Mouse (Mus musculus): ENCODE measurements around the gene Ppp1r14d. TPM values are rescaled to one million over a fixed set of nuclear protein-coding genes. Genes with fewer than 3 reads are reported as not detected.

Ppp1r14d gene
- total RNA-seq, 2 experiments from 2014 or later, result not detected

DNA sequence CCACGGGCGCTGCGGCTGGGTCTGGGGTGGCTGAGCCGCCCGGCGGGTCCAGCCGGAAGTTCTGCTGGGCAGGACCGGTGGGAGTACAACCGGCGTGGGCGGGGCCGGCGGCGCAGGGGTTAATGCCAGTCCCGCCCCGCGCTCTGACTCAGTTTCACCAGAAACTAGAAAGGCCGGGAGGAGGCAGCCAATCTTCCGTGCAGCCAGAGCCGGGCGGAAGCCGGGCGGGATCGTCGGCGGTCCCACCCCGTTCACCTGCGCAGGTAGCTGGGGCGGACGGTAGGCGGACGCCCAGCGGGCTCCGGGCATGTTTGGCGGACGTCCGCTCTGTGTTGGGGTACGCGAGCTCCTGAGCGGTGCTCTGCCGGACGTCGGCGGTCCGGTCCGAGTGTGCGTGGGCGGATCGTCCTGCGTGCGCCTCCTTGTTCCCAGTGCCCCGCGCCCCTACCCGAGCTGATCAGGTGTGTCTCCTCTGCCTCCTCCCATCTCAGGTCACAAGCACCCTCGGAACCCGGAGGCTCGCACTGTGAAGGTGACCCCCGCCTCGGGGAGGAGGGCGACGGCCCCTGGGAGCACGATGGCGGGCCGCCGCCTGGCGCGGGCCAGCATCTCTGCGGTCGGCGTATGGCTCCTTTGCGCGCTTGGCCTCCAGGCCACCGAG lies 7.6 kb upstream of the Ppp1r14d start, which contains the start of gene Spint1:
Gene Spint1 (plus strand): TSS at position 153 of the 661 bp plus-strand sequence.
- no peak for DNase-seq (ENCODE audit: low spot score in 2 of 2)

DNA sequence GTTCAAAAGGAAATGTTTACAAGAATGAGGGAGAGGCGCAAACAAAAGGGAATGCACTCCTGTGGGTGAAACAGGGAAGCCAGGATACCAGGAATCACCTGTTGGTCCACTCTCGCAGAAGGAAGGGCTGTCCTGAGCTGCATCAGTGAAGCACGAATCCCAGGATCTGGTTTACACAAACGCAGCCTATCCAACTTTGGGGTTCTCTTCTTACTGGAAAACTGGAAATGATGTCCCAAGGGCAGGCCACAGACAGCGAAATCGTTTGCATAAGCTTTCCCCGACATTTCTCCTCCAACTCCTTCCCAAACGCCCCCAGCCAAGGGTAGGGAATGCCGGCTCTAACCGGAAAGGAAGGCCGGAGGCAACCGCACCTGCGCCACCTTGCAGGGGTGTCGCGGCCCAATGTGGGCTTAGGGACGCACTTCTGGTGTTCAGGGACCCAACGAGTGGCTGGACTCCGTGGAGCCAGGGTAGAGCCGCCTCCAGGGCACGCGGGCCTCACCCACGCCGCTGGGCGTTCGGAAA lies 7.0 kb upstream of the Ppp1r14d start:
- DNase-seq (ENCODE audit: low spot score in 2 of 2), result no peak

DNA sequence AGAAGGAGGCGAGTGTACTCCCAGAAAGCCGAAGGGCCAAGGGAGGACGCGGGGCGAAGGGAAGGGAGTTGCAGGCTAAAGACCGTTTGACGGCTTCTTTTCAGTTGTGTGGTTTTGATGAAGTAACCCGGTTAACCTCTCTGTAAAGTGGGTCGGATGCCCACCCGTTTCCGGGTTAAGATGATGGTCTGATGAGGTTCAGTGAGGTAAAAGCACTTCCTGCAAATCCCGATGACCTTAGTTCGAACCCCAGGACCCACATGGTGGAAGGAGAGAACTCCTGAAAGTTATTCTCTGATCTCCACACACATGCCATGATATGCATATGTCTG lies 20.6 kb downstream of the Ppp1r14d start:
- no peak for DNase-seq (ENCODE audit: low spot score in 2 of 2)

DNA sequence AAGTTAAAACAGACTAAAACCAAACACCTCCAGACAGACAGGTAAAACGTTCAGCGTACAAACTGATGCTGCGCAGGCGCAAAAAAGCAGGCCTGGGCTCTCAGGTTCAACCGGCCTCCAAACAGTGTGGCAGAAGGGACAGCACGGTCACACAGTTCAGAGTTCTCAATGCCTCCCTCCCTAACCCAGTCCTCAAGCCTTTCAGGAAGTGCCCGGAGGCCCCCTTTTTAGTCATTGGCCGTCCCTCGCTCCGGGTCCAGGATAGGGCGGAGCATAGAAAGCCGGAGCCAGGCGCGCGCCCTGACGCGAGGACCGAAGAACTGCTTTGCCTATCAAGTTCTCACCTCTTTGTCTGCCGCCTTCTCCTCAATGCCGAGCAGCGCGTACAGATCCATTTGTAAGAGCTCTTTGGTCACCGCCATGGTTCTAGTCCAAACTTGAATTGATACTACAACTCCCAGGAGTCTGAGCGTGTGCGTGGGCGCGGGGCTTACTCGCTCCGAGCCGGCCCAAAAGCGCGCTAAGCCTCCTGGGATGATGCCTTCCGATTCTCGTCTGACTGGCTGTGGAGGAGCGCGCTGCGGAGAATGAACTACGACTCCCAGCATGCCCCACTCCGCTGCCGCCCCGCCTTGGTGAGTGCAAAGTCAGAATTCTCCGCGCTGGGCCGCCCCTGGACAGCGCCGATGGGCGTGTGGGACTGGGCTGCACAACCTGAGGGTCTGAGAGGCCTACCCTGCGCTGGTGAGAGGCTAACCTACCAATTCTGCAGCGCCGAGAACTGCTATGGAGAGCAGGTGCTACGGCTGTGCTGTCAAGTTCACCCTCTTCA lies 21.1 kb downstream of the Ppp1r14d start, which contains the start of the genes Zfyve19 and Dnajc17:
Gene Zfyve19 (plus strand): TSS at position 274 of the 832 bp plus-strand sequence.
Gene Dnajc17 (minus strand): TSS at position 452 of the 832 bp plus-strand sequence.
- peak; percentile 97 to 98 for DNase-seq (ENCODE audit: low spot score in 2 of 2)

DNA sequence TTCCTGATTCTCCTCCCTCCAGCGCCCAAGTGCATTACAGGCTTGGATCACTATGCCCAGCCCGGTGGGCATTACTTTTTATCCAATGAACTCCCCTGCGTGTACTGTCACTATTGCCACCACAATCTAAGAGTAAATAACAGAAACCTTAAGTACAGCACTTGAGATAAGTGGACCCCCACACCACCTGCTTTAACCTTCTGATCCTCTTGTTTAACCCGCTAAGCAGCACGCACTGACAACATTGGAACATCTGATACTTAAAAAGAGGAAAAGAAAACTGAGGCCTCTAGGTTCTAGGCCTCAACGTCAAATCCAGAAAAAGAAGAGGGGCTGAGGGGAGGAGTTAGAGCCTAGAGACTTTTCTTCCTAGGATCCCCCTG lies 21.8 kb downstream of the Ppp1r14d start:
- no peak for DNase-seq (ENCODE audit: low spot score in 2 of 2)

DNA sequence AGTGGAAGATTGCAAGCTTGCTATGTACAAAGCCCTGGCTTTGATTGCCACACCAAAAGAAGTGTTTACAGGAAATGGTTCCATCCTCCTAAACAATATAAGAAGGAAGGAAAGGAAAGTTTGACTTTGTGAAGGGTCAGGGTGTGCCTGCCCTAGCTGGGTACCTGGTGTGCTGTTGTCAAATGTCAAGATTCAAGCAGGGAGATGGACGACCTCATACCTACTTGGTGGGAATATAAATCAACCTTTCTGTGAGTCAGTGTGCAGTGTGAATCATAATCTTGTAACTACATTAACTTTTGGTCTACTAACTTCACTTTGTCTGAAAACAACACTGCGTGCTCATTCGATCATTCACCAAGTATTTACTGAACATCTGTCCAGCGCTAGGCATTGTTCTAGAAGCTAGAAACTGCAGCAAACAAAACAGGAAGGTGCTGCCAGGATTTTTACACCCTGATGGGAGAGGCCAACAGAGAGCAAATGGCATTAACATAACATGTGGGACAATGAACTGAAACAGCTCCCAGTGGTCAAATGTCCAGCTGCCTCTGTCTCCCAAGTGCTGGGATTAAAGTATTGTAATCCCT lies 25.7 kb downstream of the Ppp1r14d start:
- DNase-seq (ENCODE audit: low spot score in 2 of 2), result no peak

DNA sequence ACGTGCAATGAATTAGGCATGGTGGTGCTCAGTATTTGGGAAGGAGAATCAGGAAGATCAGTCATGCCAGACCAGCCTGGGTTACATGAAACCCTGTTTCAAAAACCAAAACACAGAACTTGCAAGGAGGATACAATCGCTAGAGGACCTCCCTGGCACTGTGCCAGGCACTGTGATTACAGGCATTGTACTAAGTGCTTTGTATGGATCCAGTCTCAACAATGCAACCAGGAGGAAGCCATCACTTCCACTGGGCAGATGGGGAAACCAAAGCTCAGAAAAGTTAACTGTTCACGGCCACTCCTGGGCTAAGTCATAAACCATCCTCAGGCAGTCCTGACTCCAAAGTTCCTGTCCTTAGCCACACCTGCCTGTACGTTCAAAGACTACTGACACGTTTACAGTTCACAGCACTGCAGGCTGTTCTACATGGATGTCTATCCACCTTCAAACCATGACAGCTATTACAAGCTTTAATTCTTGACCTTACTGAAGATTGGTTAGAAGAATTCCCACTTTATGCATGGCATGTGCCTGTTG lies 26.7 kb downstream of the Ppp1r14d start:
- no peak for DNase-seq (ENCODE audit: low spot score in 2 of 2)

DNA sequence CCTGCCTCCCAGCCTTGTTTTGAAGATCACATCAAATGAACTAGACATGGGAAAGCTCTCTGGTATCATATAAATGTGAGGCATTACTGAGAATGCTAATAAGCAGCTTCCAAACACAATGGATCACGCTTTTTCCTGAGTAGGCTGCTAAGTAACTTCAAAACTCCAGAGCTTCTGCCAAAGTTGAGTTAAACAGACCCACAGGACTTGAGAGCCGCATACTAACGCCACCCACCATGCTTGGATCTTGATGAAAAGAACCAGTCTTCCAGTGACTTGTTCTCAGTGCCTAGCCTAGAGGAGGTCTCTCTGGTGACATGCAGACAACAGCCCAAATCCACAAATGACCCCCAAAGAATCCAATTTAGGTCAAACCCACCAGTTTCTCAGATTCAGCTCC lies 30.8 kb downstream of the Ppp1r14d start:
- no peak for DNase-seq (ENCODE audit: low spot score in 2 of 2)

DNA sequence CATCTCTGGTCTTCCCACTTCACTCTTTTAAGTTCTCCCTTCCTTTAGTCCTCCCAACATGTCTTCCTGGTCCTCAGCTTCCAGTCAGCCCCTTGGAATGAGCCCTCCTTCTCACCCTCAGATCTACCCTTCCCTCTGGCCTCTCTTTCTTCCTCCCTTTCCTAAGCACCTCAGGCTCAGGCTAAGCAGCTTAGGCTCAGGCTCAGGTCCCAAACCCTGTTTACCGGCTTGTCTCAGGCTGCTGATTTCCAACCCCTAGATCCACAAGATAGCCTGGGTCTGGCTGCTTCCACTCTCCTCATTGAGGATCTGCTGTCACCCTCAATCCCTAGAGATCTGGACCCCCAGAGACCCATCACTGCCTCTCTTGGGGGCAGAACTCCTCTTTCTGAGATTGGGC lies 31.7 kb downstream of the Ppp1r14d start:
- no peak for DNase-seq (ENCODE audit: low spot score in 2 of 2)

DNA sequence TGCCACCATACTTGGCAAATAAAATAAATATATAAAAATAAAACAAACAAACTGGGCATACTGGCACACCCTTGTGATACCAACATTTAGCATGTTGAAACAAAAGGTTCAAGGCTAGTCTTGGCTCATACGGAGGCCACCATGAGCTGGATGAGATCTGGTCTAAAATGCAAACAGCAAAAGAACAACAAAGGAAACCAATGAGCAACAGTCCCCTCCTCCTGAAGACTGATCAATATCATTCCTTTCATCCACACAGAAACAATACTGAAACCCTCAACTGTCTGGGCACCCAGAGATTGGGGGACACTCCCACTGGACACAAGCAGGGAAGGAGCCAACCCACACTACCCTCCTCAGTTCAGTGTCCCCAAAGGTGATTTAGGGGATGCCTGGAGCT lies 32.2 kb downstream of the Ppp1r14d start:
- no peak for DNase-seq (ENCODE audit: low spot score in 2 of 2)

DNA sequence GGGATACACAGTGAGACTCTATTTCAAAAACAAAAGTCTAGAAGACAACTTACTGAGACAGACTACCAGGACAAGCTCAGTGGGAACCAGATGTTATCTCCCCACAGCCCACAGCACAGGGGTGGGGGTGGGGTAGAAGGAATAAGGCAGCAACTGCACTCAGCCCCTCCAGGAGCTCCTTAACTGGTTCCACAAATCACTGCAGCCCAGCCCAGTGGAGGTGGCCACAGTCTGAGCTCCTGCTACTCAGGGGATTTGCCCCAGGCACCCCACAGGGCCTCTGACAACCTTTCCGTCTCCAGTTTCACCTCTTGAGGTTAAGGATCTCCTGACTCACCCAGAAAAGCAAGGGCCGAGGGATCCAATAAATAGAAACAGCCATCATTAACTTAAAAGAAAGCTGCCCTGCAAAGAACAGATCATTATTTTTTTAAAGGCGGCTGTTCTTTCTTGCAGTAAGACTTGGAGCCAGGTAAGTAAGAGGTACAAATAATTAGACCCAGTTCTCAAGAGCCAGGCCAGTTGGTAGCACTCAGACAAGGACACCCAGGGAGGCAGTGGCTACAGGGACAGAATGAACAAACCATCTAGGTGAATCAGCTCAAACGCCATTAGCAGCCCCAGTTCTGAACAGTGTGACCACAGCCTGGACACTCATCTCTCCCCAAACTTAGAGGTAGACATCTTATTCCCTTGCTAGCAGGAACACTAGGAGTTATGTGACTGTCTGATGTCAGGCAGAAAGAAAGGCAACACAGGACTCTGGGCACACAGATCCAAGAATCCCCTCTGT lies 33.2 kb downstream of the Ppp1r14d start:
- no peak for DNase-seq (ENCODE audit: low spot score in 2 of 2)

DNA sequence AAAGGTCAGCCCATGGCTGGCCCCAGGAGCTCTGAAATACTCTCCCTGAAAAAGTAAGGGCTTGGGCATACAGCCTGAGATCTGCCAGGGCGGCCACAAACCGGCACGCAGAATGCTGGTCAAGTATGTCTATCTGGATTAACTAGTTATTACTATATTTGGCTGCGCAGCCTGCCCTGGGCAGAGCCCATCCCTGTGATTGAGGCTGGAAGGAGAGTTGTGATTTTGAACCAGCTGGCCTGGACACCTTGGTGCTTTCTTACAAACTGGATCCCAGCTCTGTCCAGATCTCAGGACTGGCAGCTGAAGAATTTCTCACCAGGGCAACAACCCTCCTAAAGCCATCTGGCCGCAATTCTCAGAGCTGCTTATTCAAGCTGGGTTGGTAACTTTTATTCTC lies 35.6 kb downstream of the Ppp1r14d start:
- DNase-seq (ENCODE audit: low spot score in 2 of 2), result no peak

DNA sequence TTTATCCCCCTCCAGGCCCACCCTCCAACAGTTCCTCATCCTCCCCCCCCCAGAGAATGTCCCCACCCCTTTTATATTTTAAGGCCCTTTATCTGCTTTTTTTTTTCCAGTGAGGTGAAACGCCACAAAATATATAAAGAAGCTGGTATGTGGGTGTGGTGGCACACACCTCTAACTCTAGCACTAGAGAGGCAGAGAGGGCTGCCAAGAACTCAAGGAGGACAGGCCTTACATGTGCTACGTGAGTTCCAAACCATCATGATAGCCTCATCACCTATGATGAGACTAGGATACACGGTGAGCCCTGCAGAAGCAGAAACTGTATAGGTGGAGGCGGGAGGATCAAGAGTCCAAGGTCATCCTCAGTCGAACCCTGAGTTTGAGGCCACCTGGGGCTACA lies 38.7 kb downstream of the Ppp1r14d start:
- no peak for DNase-seq (ENCODE audit: low spot score in 2 of 2)

DNA sequence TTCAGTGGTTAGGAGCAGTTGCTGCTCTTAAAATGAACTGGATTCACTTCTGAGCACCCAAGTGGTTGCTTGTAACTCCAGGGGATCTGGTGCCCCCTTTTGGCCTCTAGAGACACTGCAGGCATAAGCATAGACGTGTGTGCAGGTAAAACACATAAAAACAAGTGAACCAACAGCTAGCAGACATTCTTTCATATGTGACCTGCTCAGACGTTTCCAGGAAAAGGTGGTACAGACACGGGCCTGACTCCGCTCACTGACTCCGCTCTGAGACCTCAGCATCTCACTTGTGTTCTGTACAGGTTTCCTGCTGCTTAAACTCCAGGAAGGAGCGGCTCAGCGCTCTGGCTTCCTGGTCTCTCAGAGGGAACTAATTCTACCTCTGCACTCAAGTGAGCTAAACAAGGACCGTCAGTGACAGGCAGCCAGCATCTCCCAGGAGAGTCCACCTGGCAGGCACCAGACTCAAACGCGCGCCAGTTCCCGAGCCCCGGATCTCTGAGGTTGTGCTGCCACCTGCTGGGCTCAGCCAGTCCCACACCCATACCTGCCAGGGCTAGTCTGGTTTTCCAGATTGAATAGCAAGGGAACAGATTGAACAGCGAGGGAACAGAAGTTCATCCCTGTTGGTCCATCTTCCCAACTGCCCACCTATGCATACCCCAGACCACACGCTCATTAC lies 40.5 kb downstream of the Ppp1r14d start:
- peak; percentile 82 to 90 for DNase-seq (ENCODE audit: low spot score in 2 of 2)

DNA sequence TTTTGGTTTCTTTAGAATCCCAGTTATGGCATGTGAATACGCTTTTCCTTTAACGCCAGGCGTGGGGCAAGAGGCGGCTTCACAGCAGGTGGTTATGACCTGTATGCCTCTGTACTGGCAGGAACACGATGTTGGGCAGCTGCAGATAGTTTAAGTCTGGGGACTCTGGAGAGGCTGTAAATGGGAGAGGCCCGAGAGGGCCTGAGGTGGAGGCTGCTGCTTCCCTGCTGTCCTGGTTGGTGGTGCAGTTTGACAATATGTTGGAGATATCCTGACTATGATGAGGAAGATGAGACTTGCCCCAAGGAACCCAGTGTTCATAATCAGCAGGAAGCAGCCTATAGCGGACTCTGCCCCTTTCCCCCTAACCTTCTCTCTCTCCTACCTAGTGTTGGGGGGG lies 46.8 kb downstream of the Ppp1r14d start:
- no peak for DNase-seq (ENCODE audit: low spot score in 2 of 2)

DNA sequence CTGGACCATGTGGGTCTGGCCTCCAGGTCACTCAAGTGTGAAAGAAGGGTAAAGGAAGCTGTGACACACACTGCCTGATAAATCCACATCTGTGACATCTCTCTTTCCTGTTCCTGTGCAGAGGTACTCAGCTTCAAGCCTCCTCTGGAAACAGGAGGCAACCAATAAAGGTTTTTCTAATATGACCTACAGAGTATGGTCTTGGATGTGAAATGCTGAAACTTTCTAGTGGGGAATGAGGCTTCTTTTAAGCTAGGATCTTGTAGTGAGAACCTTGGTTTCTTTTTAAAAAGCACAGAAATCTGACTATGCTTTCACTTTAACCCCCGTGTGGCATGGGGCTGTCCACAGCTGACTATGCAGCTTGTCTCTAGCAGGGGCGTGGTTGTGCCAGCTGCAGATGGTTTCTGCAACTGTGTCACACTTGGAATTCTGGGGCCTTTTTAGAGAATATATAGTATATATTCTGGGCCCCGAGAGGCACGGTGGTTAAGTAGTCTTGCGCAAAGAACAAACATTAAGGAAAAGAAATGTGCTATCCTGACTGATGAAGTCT lies 52.2 kb downstream of the Ppp1r14d start:
- DNase-seq (ENCODE audit: low spot score in 2 of 2), result no peak

DNA sequence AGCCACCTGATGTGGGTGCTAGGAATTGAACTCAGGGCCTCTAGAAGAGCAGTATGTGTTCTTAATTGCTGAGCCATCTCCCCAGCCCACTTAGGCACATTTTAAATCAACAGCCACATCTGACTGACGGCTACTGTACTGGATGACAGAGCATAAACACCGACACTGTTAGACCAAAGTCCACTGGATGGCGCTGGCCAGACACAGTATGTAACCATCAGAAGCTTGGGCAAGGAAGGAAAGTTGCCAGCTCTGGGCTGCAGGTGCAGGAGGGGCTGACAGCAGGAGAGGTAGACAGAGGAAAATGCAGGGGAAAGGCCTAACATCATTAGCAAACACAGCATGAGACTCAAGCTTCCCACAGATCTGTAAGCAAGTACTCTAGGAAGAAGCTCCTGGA lies 52.9 kb downstream of the Ppp1r14d start:
- DNase-seq (ENCODE audit: low spot score in 2 of 2), result no peak

DNA sequence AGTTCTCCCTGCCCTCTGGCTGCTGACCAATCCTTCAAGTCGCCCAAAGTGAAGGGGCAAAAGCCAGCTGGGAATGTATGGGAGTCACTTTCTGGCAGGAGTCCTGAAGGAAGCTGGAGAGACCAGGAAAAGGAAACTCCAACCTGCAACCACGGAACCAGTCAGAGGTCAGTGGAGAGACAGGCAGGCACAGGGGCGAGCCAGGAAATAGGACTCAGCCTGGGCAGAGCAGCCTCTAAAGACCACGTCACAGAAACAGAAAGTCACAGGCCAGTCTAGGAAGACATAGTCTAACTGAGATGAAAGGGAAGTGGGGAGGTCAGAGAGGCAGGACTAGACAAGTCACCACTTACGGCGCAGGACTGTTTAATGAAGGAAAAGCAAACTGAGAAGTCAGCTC lies 54.1 kb downstream of the Ppp1r14d start:
- no peak for DNase-seq (ENCODE audit: low spot score in 2 of 2)

DNA sequence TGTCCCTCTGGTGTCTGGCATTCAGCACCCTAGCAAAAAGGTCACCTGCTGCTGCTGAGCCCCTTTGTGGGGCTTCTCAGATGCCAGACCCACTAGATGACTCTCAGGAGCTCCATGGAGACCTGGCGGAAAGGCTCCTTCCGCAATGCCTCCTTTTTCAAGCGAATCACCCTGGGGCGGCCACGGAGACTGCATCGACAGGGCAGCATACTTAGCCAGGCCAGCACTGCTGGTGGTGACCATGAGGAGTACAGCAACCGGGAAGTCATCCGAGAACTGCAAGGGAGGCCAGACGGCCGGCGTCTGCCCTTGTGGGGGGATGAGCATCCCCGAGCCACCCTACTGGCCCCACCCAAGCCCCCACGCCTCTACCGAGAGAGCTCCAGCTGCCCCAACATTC lies 54.8 kb downstream of the Ppp1r14d start:
- no peak for DNase-seq (ENCODE audit: low spot score in 2 of 2)
